Mouse (Mus musculus) left cerebral cortex, adult 11 months (tissue): ENCODE measurements around the gene Otulinl.
A peak's percentile ranks its signal among the peaks of the same experiment; 100 is the strongest.

ENCODE experiments used
- DNase-seq: peaks from one replicate; pipeline ENCODE4 v3.0.0; 2022; ENCODE audit warnings: low spot score

The Otulinl gene

GRCm38 (mm10) chr15:27678511-27678910 is 2.9 kb downstream of the Otulinl start:
- no peak for DNase-seq

DNA sequence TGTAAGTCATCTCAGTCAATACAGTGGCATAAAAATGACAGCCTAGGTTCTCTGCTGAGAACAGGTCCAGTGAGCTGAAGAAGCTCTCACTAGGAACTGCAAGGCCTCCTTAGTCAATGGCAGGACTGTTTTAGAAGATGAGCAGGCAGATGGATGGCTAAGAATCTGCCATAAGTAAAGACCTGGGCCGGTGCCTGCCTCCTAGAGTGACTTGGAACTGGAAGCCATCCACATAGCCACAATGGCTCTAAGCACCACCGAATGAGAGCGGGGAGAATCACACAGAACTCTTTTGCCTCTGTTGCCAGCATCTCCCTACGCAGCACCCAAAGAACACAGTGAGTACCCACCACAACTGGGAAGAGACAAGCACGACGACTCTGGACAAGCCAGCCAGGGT is 3.6 kb downstream of the Otulinl start:
- DNase-seq: no peak

DNA sequence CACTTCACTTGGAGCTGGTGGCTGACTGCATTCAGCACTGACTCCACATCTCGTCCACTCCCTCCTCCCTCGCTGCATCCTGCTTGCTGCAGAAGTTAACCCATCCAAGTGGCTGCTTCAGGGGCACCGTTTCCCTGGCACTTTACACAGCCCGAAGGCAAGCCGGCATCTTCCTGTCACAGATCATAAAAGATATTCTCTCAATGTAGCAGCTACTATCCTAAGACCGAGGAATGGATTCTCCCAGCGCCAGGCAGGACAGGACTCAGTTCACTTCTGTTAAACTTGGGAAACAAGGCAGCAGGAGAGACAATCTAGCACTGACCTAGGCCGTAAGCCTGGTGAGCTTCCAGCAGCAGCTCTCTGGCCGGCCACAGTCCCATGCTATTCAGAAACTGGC is 5.2 kb downstream of the Otulinl start:
- DNase-seq: no peak

- no peak for DNase-seq
Observed at GRCm38 (mm10) chr15:27675122-27675521, 6.3 kb downstream of the Otulinl start.

GRCm38 (mm10) chr15:27674041-27674440 is 7.3 kb downstream of the Otulinl start:
- DNase-seq: no peak

GRCm38 (mm10) chr15:27673151-27673550 is 8.2 kb downstream of the Otulinl start:
- no peak for DNase-seq

GRCm38 (mm10) chr15:27672259-27672658 is 9.1 kb downstream of the Otulinl start:
- no peak for DNase-seq

GRCm38 (mm10) chr15:27671612-27672245 is 9.7 kb downstream of the Otulinl start:
- DNase-seq: no peak

DNA sequence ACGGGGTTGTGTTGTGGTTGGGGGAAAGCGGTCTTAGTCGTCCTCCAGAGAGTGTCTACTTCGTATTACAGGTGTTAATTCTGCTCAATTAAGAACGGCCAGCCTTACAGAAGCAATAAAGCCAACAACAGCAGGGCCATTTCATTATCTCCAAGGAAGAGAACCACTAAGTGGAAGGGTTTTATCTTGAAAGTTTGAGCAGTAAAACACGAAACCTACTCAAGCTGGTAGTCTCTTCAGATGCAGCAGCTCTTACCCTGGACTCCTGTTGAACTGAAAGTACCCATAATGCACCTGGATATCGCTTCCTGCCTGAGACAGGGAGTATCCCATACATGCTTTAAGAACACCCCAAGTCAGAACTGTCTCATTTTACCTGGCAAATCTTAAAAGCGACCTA is 10.7 kb downstream of the Otulinl start:
- DNase-seq: no peak

- no peak for DNase-seq
Observed at GRCm38 (mm10) chr15:27669931-27670411, 11.4 kb downstream of the Otulinl start.

DNA sequence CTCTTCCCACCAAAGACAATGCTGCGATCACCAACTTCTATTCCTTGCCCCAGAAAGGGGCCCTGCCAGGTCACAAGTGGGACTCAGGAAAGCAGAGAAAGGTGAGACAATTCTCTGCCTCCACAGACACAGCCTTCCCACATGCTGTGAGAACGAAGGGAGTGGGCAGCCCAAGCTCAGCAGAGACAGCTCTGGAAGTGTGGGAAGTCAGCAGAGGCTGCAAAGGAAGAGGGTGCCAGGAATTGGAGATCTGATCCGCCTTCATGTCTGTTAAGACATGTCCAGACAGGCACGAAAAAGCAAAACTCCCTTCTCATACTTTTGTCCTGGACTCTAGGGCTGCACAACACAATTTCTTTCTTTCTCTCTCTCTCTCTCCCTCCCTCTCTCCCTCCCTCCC is 12.1 kb downstream of the Otulinl start:
- DNase-seq: no peak

DNA sequence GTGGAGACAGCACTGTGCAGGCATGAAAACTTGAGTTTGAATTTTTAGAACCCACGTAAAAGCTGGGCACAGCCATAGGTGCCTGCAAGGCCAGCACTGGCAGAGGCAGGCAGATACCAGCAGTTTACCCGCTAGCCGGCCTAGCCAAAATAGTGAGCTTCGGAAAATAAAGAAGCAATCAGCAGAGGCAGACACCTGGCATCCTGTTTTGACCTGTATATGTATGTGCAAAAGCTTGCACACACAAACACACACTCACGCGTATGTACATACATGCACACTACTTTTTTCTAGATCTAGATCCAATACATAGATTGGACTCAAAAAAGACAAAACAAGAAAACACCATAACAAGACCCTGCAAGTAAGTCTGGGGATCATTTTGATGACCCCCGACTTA is 12.8 kb downstream of the Otulinl start:
- DNase-seq: no peak

DNA sequence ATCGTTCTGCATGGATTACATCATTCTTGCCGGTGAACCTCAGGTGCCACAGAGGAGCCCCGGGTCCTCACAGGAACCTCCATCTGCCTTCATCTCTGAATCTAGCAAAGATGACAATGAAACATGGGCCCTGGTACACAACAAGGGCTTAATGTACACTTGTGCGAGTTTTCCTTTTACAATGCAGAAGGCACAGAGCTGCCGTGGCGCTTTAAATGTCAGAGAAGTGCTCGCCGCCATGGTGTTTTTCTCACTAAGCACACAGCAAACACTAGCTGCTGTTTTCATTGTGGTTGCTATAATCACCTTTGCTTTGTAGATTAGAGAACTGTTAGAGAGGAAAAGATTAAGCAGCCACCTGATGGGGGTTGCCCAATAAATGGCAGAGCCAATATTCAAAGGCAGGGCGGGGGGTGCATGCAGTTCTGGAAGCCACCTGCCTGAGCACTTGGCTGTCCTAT is 13.3 kb downstream of the Otulinl start:
- DNase-seq: no peak

DNA sequence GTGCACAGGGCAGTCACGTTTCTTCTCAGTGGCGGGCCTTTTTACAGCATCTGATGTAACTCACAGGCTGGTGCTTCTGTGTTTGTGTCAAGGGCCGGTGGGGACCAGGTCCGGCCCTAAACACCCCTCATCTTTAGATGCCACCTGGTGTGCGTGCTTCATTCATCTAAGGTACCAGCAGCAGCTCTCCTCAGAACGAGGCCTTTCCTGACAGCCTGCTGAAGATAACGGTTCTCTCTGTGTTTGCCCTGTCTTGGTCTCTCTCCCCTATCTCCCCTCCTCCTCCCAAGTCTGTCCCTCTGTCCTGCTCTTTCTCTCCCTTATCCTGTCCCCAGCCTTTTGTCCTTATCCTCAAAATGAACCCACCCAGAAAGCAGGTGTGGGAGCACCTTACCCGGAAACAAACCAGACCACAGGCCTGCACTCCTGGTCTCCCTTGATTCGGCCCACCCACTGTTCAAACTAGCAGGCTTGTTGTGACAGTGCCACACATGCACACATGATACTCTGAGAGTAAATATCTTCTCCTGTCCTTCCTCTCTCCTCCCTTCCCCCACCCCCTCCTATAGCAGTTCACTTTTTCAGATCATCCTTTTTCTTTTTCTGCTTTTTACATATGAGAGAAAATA is 14.4 kb downstream of the Otulinl start:
- no peak for DNase-seq

- DNase-seq: no peak
Observed at GRCm38 (mm10) chr15:27665392-27665911, 15.9 kb downstream of the Otulinl start.

GRCm38 (mm10) chr15:27664126-27664525 is 17.3 kb downstream of the Otulinl start:
- DNase-seq: no peak

DNA sequence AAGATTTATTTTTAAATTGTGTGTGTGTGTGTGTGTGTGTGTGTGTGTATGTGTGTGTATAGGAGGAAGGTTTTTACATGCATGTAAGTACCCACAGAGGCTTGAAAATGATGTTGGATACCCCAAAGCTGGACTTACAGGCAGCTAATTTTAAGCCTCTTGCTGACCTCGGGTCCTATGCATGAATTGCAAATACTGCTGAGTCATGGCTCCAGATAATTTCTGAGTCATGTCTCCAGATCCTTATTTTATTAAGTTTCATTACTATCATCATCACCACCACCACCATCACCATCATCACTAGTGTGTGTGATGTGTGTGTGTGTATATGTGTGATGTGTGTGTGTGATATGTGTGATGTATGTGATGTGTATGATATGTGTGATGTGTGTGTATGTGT is 18.7 kb downstream of the Otulinl start:
- DNase-seq: no peak

GRCm38 (mm10) chr15:27661696-27662095 is 19.7 kb downstream of the Otulinl start:
- no peak for DNase-seq

DNA sequence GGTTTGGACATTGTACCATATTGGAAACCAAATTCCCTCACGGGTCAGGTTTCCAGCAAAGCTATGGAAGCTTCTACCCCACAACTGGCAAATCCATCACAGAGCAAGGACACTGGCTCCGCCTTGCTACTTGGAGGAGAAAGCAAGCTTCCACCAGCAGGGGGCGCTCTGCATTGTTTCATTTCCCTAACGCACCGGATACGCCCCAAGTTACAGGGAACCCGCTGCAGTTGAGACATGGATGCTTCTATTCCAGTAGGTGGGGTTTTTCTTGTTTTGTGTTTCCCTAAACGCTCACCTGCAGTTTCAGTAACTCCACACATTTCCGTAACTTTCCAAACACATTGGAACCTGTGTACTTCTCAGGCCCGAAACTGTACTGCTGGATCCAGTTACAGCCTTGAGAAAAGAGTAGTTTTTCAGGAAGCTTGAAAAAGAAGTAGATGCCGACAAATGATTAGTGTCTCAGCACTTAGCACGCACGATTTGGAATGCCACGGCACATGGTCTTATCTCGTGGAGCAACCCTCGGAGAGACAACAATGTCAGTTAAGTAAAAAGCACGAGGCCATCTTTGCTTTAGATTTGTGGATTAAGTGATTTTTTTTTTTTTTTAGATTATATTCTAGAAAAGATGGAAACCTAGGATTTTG is 21.7 kb downstream of the Otulinl start:
- peak; percentile 84 for DNase-seq

- no peak for DNase-seq
Observed at GRCm38 (mm10) chr15:27659143-27659542, 22.2 kb downstream of the Otulinl start.

DNA sequence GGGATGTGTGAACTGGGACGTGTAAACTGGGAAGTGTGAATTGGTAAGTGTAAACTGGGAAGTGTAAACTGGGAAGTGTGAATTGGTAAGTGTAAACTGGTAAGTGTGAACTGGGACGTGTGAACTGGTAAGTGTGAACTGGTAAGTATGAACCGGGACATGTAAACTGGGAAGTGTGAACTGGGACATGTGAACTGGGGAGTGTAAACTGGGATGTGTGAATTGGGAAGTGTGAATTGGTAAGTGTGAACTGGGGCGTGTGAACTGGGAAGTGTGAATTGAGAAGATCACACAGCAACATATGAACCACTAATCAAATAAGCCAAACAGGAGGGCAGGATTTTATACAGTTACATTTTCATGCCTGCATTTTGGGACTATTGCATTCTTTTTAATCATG is 23.0 kb downstream of the Otulinl start:
- no peak for DNase-seq

DNA sequence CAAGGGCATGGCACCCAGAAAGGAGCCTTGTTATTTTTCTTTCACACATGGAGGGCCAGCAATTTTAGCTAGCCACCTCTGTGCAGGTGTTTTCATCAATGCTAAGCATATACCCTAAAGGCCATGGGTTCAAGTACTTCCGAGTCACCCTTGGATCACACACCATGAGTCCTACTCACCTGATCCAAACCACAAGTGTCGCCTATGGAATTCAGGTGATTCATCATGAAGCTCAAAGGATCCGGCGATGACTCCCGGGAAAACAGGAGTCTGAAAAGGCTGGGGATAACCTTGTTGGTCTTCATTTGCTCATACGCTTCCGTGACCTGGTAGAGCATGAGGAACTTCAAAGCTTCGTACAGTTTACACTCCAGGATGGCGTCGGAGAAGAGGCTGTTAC is 23.5 kb downstream of the Otulinl start:
- no peak for DNase-seq

GRCm38 (mm10) chr15:27656626-27657025 is 24.8 kb downstream of the Otulinl start:
- no peak for DNase-seq
